ENCODE assay signal across 17 mouse cellular contexts in the genomic region with DNA sequence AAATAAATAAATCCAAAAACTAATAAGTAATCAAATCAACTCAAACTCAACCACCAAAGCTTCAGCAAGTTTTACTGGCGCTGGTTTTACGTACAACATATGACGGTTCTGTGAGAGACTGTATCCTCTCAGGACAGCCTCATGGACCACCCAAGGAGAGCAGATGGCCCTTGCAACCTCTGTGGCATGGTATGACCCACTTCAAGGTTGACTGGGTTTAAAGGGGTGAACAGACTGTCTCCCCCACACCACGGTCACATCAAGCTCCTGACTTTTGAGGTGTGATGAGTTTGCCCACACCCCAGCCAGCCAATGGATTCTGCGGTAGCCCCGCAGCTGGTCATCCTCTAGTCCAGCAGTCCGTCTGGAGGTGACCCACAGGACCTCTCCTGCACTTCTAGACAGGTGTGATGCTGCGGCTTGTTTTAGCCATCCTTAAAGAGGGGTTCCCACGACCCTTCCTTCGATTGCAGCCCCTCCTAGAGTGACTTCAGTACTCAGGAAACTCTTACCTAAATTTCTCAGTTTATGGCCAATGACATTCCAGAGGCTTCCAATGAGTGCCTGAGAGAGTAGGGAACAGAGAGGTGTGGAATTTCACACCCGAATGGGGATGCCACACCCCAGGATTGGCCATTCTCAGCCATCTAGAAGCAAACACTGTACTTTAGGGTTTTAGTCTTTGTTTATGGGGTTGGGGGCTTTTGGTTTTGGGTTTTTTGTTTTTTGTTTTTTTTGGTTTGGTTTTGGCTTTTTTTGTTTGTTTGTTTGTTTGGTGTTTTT.
"Had no signal": no experiment of that assay in that cellular context is flagged by ENCODE, and none has a peak within 500 bp of the region (broad histone marks: within the 10 kb centered on the region; RNA-seq: fewer than 3 reads in every experiment).

No protein-coding gene starts in this region.

- H3K9me3 ChIP-seq: liver, embryonic 13.5 days; liver, embryonic 15.5 days; lung, embryonic 15.5 days; midbrain, embryonic 12.5 days; neural tube, embryonic 12.5 days; stomach, embryonic 15.5 days had no signal

- ATAC-seq: liver, postnatal 0 days; lung, postnatal 0 days; midbrain, embryonic 16.5 days had no signal

- DNase-seq: liver, embryonic 13.5 days; liver, postnatal 0 days; lung, adult 2 months; lung, postnatal 14 days; lung, postnatal 36 days; midbrain, embryonic 14.5 days; right cerebral cortex, postnatal 14 days; thymus, adult 18-20 months; thymus, postnatal 14 days; thymus, postnatal 36 days had no signal

- H3K4me1 ChIP-seq: liver, embryonic 15.5 days; midbrain, embryonic 12.5 days; neural tube, embryonic 12.5 days; stomach, embryonic 15.5 days had no signal

- H3K4me3 ChIP-seq: liver, embryonic 13.5 days; liver, embryonic 15.5 days; lung, embryonic 15.5 days; midbrain, embryonic 12.5 days; neural tube, embryonic 12.5 days; stomach, embryonic 15.5 days had no signal

- H3K27me3 ChIP-seq: liver, embryonic 13.5 days; liver, embryonic 15.5 days; midbrain, embryonic 12.5 days; neural tube, embryonic 12.5 days; stomach, embryonic 15.5 days had no signal

- H3K36me3 ChIP-seq: liver, embryonic 13.5 days; liver, embryonic 15.5 days; lung, embryonic 15.5 days; midbrain, embryonic 12.5 days; neural tube, embryonic 12.5 days; stomach, embryonic 15.5 days had no signal
